Mouse (Mus musculus) left cerebral cortex, adult 2 months (tissue): ENCODE data around the gene Hs3st3a1. TPM values are rescaled to one million over a fixed set of nuclear protein-coding genes. Genes with fewer than 3 reads are reported as not detected.

Experiments
- DNase-seq, 2 experiments: peaks; one replicate each; pipeline ENCODE4 v3.0.0; 2021 to 2022; ENCODE audit warnings: low spot score in 2 of 2, mixed read lengths in 1 of 2; ENCODE audit errors: extremely low spot score in 1 of 2
- H3K27ac ChIP-seq: fragments of 200-600 bp; 2 replicates; pipeline ENCODE4 v1.8.1; 2022
- H3K4me3 ChIP-seq: fragments of 200-600 bp; 2 replicates; pipeline ENCODE4 v1.8.1; 2022
- CTCF ChIP-seq: fragments of 200-600 bp; IDR thresholded peaks from 2 replicates; pipeline ENCODE4 v1.8.1; 2022; ENCODE audit warnings: antibody characterized with exemption, mild to moderate bottlenecking, moderate library complexity
- intact Hi-C: fragments of 180-260 bp; cut with DNase I; formaldehyde crosslinking; loops from one replicate; pipeline ENCODE4 v1.15.1; 2025
- total RNA-seq, 2 experiments: library from RNA; stranded (reverse); gene quantifications; 2 replicates each; pipeline ENCODE4 v1.2.3; 2021

Gene Hs3st3a1
- total RNA-seq, 2 experiments from 2014 or later: 1.1 TPM

GRCm38 (mm10) chr11:64437721-64438120 is 2.6 kb downstream of the Hs3st3a1 start:
- intact Hi-C loops: loop anchor here (2.0 to 5.0 kb wide), 2 partner anchors 360 to 517 kb away; partner anchors contain the start of gene Cox10
- no peak overlapping the region for H3K4me3 ChIP-seq
- no peak for TF ChIP-seq CTCF

GRCm38 (mm10) chr11:64438909-64439308 is 3.8 kb downstream of the Hs3st3a1 start:
- intact Hi-C loops: loop anchor here (5.0 kb wide), 1 partner anchor 362 kb away; the partner anchor contains the start of gene Cox10
- TF ChIP-seq CTCF: peak; percentile 29
- no peak overlapping the region for H3K4me3 ChIP-seq
- no peak overlapping the region for H3K27ac ChIP-seq
- no peak for DNase-seq

More at GRCm38 (mm10) chr11:64437721-64438120, 2.6 kb downstream of the Hs3st3a1 start:
- DNase-seq: no peak
- no peak overlapping the region for H3K27ac ChIP-seq

- peak; percentile 59 for TF ChIP-seq CTCF
- intact Hi-C loops: loop anchor here (2.0 to 5.0 kb wide), 3 partner anchors 275 to 1037 kb away; no protein-coding TSS in a partner anchor
- DNase-seq: peak in 1 of 2 experiments; percentile 14
- no peak overlapping the region for H3K4me3 ChIP-seq
- no peak overlapping the region for H3K27ac ChIP-seq
Observed at GRCm38 (mm10) chr11:64442119-64442518, 7.0 kb downstream of the Hs3st3a1 start.

GRCm38 (mm10) chr11:64442701-64443100 is 7.6 kb downstream of the Hs3st3a1 start:
- Histone ChIP-seq H3K27ac (no peak overlapping the region), H3K4me3 (no peak overlapping the region)
- TF ChIP-seq CTCF: no peak
- intact Hi-C loops: loop anchor here (2.0 to 5.0 kb wide), 3 partner anchors 275 to 1038 kb away; no protein-coding TSS in a partner anchor
- DNase-seq: no peak

GRCm38 (mm10) chr11:64445227-64445626 is 10.1 kb downstream of the Hs3st3a1 start:
- no peak for DNase-seq
- no peak overlapping the region for H3K4me3 ChIP-seq
- no peak for TF ChIP-seq CTCF
- intact Hi-C loops: no loop called here
- H3K27ac ChIP-seq: no peak overlapping the region

GRCm38 (mm10) chr11:64448586-64449315 is 13.6 kb downstream of the Hs3st3a1 start:
- intact Hi-C loops: no loop called here
- DNase-seq: no peak
- Histone ChIP-seq H3K4me3 (no peak overlapping the region), H3K27ac (no peak overlapping the region)
- TF ChIP-seq CTCF: no peak

- Histone ChIP-seq H3K27ac (no peak overlapping the region), H3K4me3 (no peak overlapping the region)
- intact Hi-C loops: no loop called here
- DNase-seq: no peak
- TF ChIP-seq CTCF: no peak
Observed at GRCm38 (mm10) chr11:64461746-64462145, 26.6 kb downstream of the Hs3st3a1 start.

GRCm38 (mm10) chr11:64468737-64469136 is 33.6 kb downstream of the Hs3st3a1 start:
- TF ChIP-seq CTCF: no peak
- intact Hi-C loops: no loop called here
- Histone ChIP-seq H3K4me3 (no peak overlapping the region), H3K27ac (no peak overlapping the region)
- no peak for DNase-seq

- intact Hi-C loops: no loop called here
- Histone ChIP-seq H3K4me3 (no peak overlapping the region), H3K27ac (no peak overlapping the region)
- TF ChIP-seq CTCF: no peak
- DNase-seq: no peak
Observed at GRCm38 (mm10) chr11:64470689-64471088, 35.6 kb downstream of the Hs3st3a1 start.

- no peak for DNase-seq
- intact Hi-C loops: no loop called here
- Histone ChIP-seq H3K4me3 (no peak overlapping the region), H3K27ac (no peak overlapping the region)
- no peak for TF ChIP-seq CTCF
Observed at GRCm38 (mm10) chr11:64473679-64474078, 38.5 kb downstream of the Hs3st3a1 start.

- no peak overlapping the region for H3K27ac ChIP-seq
- intact Hi-C loops: no loop called here
- no peak overlapping the region for H3K4me3 ChIP-seq
- no peak for DNase-seq
- TF ChIP-seq CTCF: no peak
Observed at GRCm38 (mm10) chr11:64481445-64481844, 46.3 kb downstream of the Hs3st3a1 start.

- Histone ChIP-seq H3K27ac (no peak overlapping the region), H3K4me3 (no peak overlapping the region)
- TF ChIP-seq CTCF: no peak
- intact Hi-C loops: no loop called here
- no peak for DNase-seq
Observed at GRCm38 (mm10) chr11:64489587-64490433, 54.7 kb downstream of the Hs3st3a1 start.
